Mouse (Mus musculus): ENCODE measurements around the gene Tbc1d4.

- TF ChIP-seq POLR2A (IDR thresholded peaks at IDR 0.05; ENCODE audit: extremely low read depth, insufficient read depth, low read length): no peak
- TF ChIP-seq CTCF (IDR thresholded peaks at IDR 0.05; ENCODE audit: low read depth, low read length): no peak
These were observed 107.1 kb downstream of the Tbc1d4 start for GRCm38 (mm10) chr14:101501868-101502267.
